Comparison of ENCODE assay signal across 20 mouse cellular contexts in the genomic region with DNA sequence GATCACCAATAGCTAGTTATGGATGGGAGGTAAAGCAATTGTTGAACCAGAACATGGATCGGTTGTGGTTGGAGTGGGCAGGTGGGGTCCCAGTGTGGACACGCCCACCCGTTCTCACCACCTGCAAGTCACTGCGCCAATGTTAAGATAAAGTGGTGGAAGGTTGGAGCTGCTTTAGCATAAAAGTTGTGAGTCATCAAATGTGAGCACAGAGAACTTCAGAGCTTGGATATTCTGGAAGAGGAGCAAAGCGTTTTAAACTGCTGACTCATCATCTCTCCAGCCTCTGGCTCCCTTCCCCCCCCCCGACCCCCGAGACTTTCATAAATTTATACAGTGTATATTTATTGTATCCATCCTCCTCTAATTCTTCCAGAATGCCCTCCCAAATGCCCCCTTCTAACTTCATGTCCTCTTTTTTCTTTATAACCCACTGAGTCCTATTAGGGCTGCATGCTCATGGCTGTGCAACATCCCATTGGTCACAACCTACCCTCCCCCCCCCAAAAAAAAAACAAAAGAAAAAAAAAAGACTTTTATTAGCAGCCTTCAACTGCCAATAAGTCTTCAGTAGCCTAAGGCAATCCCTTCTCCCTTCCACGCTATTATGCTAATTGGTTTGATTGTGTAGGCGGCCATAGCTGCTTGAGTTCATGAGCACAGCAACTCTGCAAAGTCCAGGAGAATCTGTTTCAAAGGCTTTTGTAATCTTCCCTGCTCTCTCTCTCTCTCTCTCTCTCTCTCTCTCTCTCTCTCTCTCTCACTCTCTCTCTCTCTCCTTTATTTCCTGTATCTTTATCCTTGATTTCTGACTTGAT.
DNase-seq lines count a peak whose midpoint lies in the region; ATAC-seq and TF ChIP-seq lines count a peak whose summit lies in the region.
"Had no signal": no experiment of that assay in that cellular context is flagged by ENCODE, and none has a peak within 500 bp of the region (broad histone marks: within the 10 kb centered on the region; RNA-seq: fewer than 3 reads in every experiment).

No protein-coding gene starts in this region.

- DNase-seq in forebrain, embryonic 14.5 days (ENCODE audit: low spot score) = peak; percentile 13
- no peak for DNase-seq in forebrain, postnatal 0 days
- no peak for DNase-seq in limb, embryonic 11.5 days (ENCODE audit: low spot score)
- DNase-seq in limb, embryonic 10.5 days (ENCODE audit: low spot score) = no peak
- no peak for DNase-seq in ES-E14 (ENCODE audit: low read depth, low spot score)
- peak; percentile 16 for DNase-seq in brain, adult 2 months (ENCODE audit: low read depth, low spot score)
- no peak for DNase-seq in cerebellum, postnatal 10 days
- DNase-seq: B cell, adult 2 months; cerebellum, adult 11-12 months; cerebellum, postnatal 36 days; gastrocnemius, postnatal 10 days; heart, adult 18-20 months; kidney, postnatal 36 days; layer of hippocampus, adult 9-11 months; right cerebral cortex, adult 18-20 months; thymus, adult 2 months had no signal

- TF ChIP-seq CTCF in forebrain, postnatal 0 days (IDR thresholded peaks at IDR 0.05; ENCODE audit: low read depth) = no peak

- H3K4me3 ChIP-seq in forebrain, embryonic 14.5 days (ENCODE audit: low read depth, low read length) = no peak overlapping the region
- H3K4me3 ChIP-seq in forebrain, postnatal 0 days (ENCODE audit: low read depth, low read length) = no peak overlapping the region
- H3K4me3 ChIP-seq in limb, embryonic 11.5 days (ENCODE audit: low read depth, low read length) = no peak overlapping the region
- no peak overlapping the region for H3K4me3 ChIP-seq in limb, embryonic 10.5 days
- H3K4me3 ChIP-seq in ES-E14 (ENCODE audit: insufficient read depth in 1 of 2, low read depth in 1 of 2, low read length in 2 of 2, poor library complexity in 1 of 2, severe bottlenecking in 1 of 2) = no peak overlapping the region
- H3K4me3 ChIP-seq: embryonic facial prominence, embryonic 13.5 days; liver, embryonic 15.5 days had no signal

- no peaks in the 10 kb centered on the region for H3K4me1 ChIP-seq in forebrain, embryonic 14.5 days (ENCODE audit: control insufficient read depth, insufficient read depth, low read length)
- no peaks in the 10 kb centered on the region for H3K4me1 ChIP-seq in forebrain, postnatal 0 days (ENCODE audit: insufficient read depth)
- no peaks in the 10 kb centered on the region for H3K4me1 ChIP-seq in limb, embryonic 11.5 days (ENCODE audit: control insufficient read depth, insufficient read depth, low read length)
- H3K4me1 ChIP-seq in limb, embryonic 10.5 days = peaks cover 19% of the 10 kb centered on the region
- H3K4me1 ChIP-seq in ES-E14 (ENCODE audit: control insufficient read depth in 2 of 2, insufficient read depth in 2 of 2, low read length in 2 of 2, poor library complexity in 1 of 2) = no peaks in the 10 kb centered on the region; a peak in 1 of 4 replicates
- H3K4me1 ChIP-seq: liver, embryonic 15.5 days had no signal

- in situ Hi-C loops in ES-E14 (cut with MboI; ENCODE audit: low sequenced_read_pairs in 2 of 2, unreplicated experiment in 2 of 2) = no loop called here

- H3K9me3 ChIP-seq in forebrain, embryonic 14.5 days (replicated peaks; ENCODE audit: control insufficient read depth, low read length) = no peaks in the 10 kb centered on the region
- no peaks in the 10 kb centered on the region for H3K9me3 ChIP-seq in forebrain, postnatal 0 days (ENCODE audit: low read length)
- no peaks in the 10 kb centered on the region for H3K9me3 ChIP-seq in limb, embryonic 11.5 days (ENCODE audit: control insufficient read depth, low read length)
- no peaks in the 10 kb centered on the region for H3K9me3 ChIP-seq in limb, embryonic 10.5 days (replicated peaks)
- no peaks in the 10 kb centered on the region for H3K9me3 ChIP-seq in ES-E14 (ENCODE audit: control insufficient read depth, insufficient read depth, low read depth, low read length)
- H3K9me3 ChIP-seq: embryonic facial prominence, embryonic 13.5 days; liver, embryonic 15.5 days had no signal

- H3K27me3 ChIP-seq in forebrain, embryonic 14.5 days (replicated peaks; ENCODE audit: control insufficient read depth, insufficient read depth, low read length) = no peaks in the 10 kb centered on the region
- no peaks in the 10 kb centered on the region for H3K27me3 ChIP-seq in forebrain, postnatal 0 days (ENCODE audit: insufficient read depth, low read length)
- no peaks in the 10 kb centered on the region for H3K27me3 ChIP-seq in limb, embryonic 11.5 days (ENCODE audit: control insufficient read depth, insufficient read depth, low read length)
- H3K27me3 ChIP-seq in limb, embryonic 10.5 days (ENCODE audit: low read depth, poor library complexity, severe bottlenecking) = no peaks in the 10 kb centered on the region
- H3K27me3 ChIP-seq: embryonic facial prominence, embryonic 13.5 days; liver, embryonic 15.5 days had no signal

- H3K4me2 ChIP-seq in forebrain, embryonic 14.5 days (ENCODE audit: low read length) = no peak overlapping the region
- H3K4me2 ChIP-seq in forebrain, postnatal 0 days (ENCODE audit: low read depth) = no peak overlapping the region
- H3K4me2 ChIP-seq in limb, embryonic 11.5 days (ENCODE audit: low read depth, severe bottlenecking) = no peak overlapping the region
- H3K4me2 ChIP-seq: embryonic facial prominence, embryonic 13.5 days; liver, embryonic 15.5 days had no signal

- WGBS in forebrain, embryonic 14.5 days = 66% methylated on average over 9 of the region's 9 CpGs
- WGBS in forebrain, postnatal 0 days = 70% methylated on average over 9 of the region's 9 CpGs
- WGBS in limb, embryonic 11.5 days = 74% methylated on average over 9 of the region's 9 CpGs
- WGBS in limb, embryonic 10.5 days = 74% methylated on average over 9 of the region's 9 CpGs

- H3K27ac ChIP-seq in forebrain, embryonic 14.5 days (ENCODE audit: low read depth, low read length) = no peak overlapping the region
- no peak overlapping the region for H3K27ac ChIP-seq in forebrain, postnatal 0 days (ENCODE audit: low read depth, low read length)
- no peak overlapping the region for H3K27ac ChIP-seq in limb, embryonic 11.5 days (replicated peaks; ENCODE audit: low read depth, low read length)
- no peak overlapping the region for H3K27ac ChIP-seq in limb, embryonic 10.5 days
- H3K27ac ChIP-seq in ES-E14 (ENCODE audit: insufficient read depth, low read depth, low read length, poor library complexity, severe bottlenecking) = no peak overlapping the region
- H3K27ac ChIP-seq: embryonic facial prominence, embryonic 13.5 days; liver, embryonic 15.5 days had no signal

- no peak overlapping the region for H3K9ac ChIP-seq in forebrain, embryonic 14.5 days (ENCODE audit: low read length)
- no peak overlapping the region for H3K9ac ChIP-seq in forebrain, postnatal 0 days
- no peak overlapping the region for H3K9ac ChIP-seq in limb, embryonic 11.5 days (ENCODE audit: low read length)
- no peak overlapping the region for H3K9ac ChIP-seq in ES-E14 (ENCODE audit: insufficient read depth, low read depth, low read length, poor library complexity, severe bottlenecking)
- H3K9ac ChIP-seq: embryonic facial prominence, embryonic 13.5 days; liver, embryonic 15.5 days had no signal

- no peak for ATAC-seq in forebrain, embryonic 14.5 days
- no peak for ATAC-seq in forebrain, postnatal 0 days
- ATAC-seq in limb, embryonic 11.5 days (ENCODE audit: insufficient number of reproducible peaks, low FRiP score, low TSS enrichment, low read depth) = peak; percentile 47; the same call in 1 of the 2 replicates
- ATAC-seq: intestine, embryonic 16.5 days; lung, postnatal 0 days had no signal

- H3K36me3 ChIP-seq in forebrain, embryonic 14.5 days (ENCODE audit: control insufficient read depth, insufficient read depth, low read length) = no peaks in the 10 kb centered on the region
- no peaks in the 10 kb centered on the region for H3K36me3 ChIP-seq in forebrain, postnatal 0 days (ENCODE audit: insufficient read depth)
- H3K36me3 ChIP-seq in limb, embryonic 11.5 days (ENCODE audit: control insufficient read depth, insufficient read depth, low read length) = no peaks in the 10 kb centered on the region
- no peaks in the 10 kb centered on the region for H3K36me3 ChIP-seq in limb, embryonic 10.5 days
- H3K36me3 ChIP-seq in ES-E14 (ENCODE audit: control insufficient read depth, insufficient read depth, low read length, poor library complexity, severe bottlenecking) = no peaks in the 10 kb centered on the region
- H3K36me3 ChIP-seq: embryonic facial prominence, embryonic 13.5 days; liver, embryonic 15.5 days had no signal

TF ChIP-seq in ES-E14, 5 proteins besides CTCF, POLR2A, EP300 and RAD21:
- TF ChIP-seq ZC3H11A (IDR thresholded peaks at IDR 0.05; ENCODE audit: borderline replicate concordance, low read depth, low read length) (no peak), HCFC1 (IDR thresholded peaks at IDR 0.05; ENCODE audit: borderline replicate concordance, insufficient read depth, low read length) (no peak), CHD2 (IDR thresholded peaks at IDR 0.05; ENCODE audit: low read depth, low read length) (no peak), MAFK (IDR thresholded peaks at IDR 0.05; ENCODE audit: insufficient read depth, low read depth, low read length) (peak; percentile 87), ZNF384 (IDR thresholded peaks at IDR 0.05; ENCODE audit: low read depth, low read length) (no peak)

Comparison
In these comparisons a context has a peak if more than half of its experiments do, and no peak if none do; other contexts are left out.
1. DNase-seq: peak in forebrain, embryonic 14.5 days (single experiment) and brain, adult 2 months (single experiment); none in forebrain, postnatal 0 days (single experiment), limb, embryonic 11.5 days (single experiment), limb, embryonic 10.5 days (single experiment), ES-E14 (single experiment) and cerebellum, postnatal 10 days (0 of 2).